Mouse (Mus musculus) intestine, embryonic 14.5 days (tissue): ENCODE data around the gene Barhl2. TPM values are rescaled to one million over a fixed set of nuclear protein-coding genes. Genes with fewer than 3 reads are reported as not detected.

Source experiments
- ATAC-seq: fragments of 200-750 bp; cut with Nextera tagmentation; replicated peaks from 2 replicates; pipeline ENCODE4 v1.8.0; 2017; ENCODE audit warnings: low read depth, moderate number of reproducible peaks, moderate TSS enrichment, moderate library complexity; ENCODE audit not compliant: low FRiP score, low TSS enrichment
- DNase-seq: peaks from one replicate; pipeline ENCODE4 v3.0.0-alpha.2; 2018; ENCODE audit warnings: low spot score
- H3K27ac ChIP-seq: fragments of 300-500 bp; sonication (generic); 2 replicates; pipeline ENCODE4 v1.5.1; 2014; ENCODE audit warnings: low read depth, mild to moderate bottlenecking, control low read depth
- H3K27me3 ChIP-seq: fragments of 300-500 bp; sonication (generic); replicated peaks from 2 replicates; pipeline ENCODE4 v1.6.1; 2014; ENCODE audit warnings: low read length, control low read depth; ENCODE audit not compliant: control insufficient read depth, insufficient read depth
- H3K36me3 ChIP-seq: fragments of 300-500 bp; sonication (generic); 2 replicates; pipeline ENCODE4 v1.6.1; 2014; ENCODE audit warnings: low read length, control low read depth; ENCODE audit not compliant: control insufficient read depth, insufficient read depth
- H3K4me1 ChIP-seq: fragments of 300-500 bp; sonication (generic); replicated peaks from 2 replicates; pipeline ENCODE4 v1.6.1; 2014; ENCODE audit warnings: low read length, control low read depth, mixed read lengths; ENCODE audit not compliant: control insufficient read depth, insufficient read depth
- H3K4me2 ChIP-seq: fragments of 300-500 bp; sonication (generic); 2 replicates; pipeline ENCODE4 v1.6.1; 2014; ENCODE audit warnings: low read length
- H3K4me3 ChIP-seq: fragments of 300-500 bp; sonication (generic); 2 replicates; pipeline ENCODE4 v1.5.1; 2014; ENCODE audit warnings: low read depth, low read length, control low read depth, mixed read lengths
- H3K9ac ChIP-seq: fragments of 300-500 bp; sonication (generic); 2 replicates; pipeline ENCODE4 v1.6.1; 2014; ENCODE audit warnings: mild to moderate bottlenecking, low read length
- H3K9me3 ChIP-seq: fragments of 300-500 bp; sonication (generic); 2 replicates; pipeline ENCODE4 v1.6.1; 2016; ENCODE audit warnings: low read length, control low read depth; ENCODE audit not compliant: control insufficient read depth
- WGBS: fragments of 180-500 bp; shearing (Covaris S2); extraction: QIAGEN DNeasy Blood & Tissue Kit; methylation state at CpG from one replicate; pipeline ENCODE4 v1.1.7; 2014; 5-methylcytosine and 5-hydroxymethylcytosine counted together
- polyA plus RNA-seq: library from polyadenylated mRNA; unstranded; fragments of >200 nt; fragmentation: Nextera tagmentation; extraction: Ambion mirVana; gene quantifications from 2 replicates; pipeline ENCODE4 v1.2.1, GENCODE M21; 2014

Barhl2 gene
- polyA plus RNA-seq, 1 experiment from 2014 or later, result not detected

DNA sequence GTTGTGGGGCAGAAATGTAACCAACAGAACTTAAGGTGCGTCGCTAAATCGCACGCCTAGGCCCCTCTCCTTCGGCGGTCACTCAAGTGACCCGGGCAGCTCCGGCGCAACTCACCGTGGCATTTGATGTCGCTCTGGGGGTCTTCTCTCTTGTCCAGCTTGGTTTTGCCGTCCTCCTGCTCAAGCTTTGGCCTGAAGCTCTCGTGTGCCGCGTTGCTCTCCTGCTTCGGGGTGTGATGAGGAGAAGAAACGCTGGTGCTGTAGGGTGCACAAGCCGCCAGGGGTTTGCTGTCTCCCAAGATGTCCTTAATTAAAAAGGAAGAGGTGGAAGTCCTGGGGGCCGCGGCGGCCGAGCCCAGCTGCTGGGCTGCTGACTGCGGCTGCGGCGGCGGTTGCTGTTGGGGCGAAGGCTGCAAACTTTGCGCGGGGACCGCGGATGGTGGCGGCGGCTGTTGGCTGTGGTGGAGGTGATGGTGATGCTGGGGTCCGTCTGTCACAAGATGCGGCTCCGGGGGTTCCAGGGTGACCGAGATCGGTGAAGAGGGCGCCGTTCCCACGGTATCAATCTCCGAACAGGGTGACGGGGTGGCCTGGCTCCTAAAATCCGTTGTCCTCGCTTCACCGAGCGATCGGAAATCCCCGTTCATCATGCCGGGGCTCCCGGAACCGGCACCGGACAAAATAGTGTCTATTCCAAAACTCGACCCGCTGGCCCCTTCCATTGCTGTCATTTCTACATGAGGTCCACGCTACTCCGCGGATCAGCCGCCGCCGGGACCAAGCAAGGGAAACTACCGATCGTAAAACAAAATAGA lies 648 bp downstream of the Barhl2 start:
- WGBS, result under 1% methylated on average over 63 of the region's 63 CpGs
- 0 out of 2 replicates have a peak, but pooled peaks cover 4% of the 10 kb centered on the region for H3K4me1 ChIP-seq
- H3K9ac ChIP-seq, result no peak overlapping the region
- H3K4me2 ChIP-seq, result peak overlapping the region; percentile 70; the same call in 1 of the 2 replicates
- no peak for ATAC-seq
- DNase-seq, result peak; percentile 84
- H3K27ac ChIP-seq, result no peak overlapping the region
- H3K27me3 ChIP-seq, result peaks cover 98% of the 10 kb centered on the region
- H3K4me3 ChIP-seq, result peak overlapping the region; percentile 44; the same call in 1 of the 2 replicates
- H3K36me3 ChIP-seq, result no peaks in the 10 kb centered on the region
- no peaks in the 10 kb centered on the region for H3K9me3 ChIP-seq

GRCm38 (mm10) chr5:106455984-106456383 lies 2.0 kb downstream of the Barhl2 start:
- 0 out of 2 replicates have a peak, but pooled peaks cover 4% of the 10 kb centered on the region for H3K4me1 ChIP-seq
- no peaks in the 10 kb centered on the region for H3K9me3 ChIP-seq
- 3% methylated on average over 7 of the region's 7 CpGs for WGBS
- ATAC-seq, result no peak
- H3K36me3 ChIP-seq, result no peaks in the 10 kb centered on the region
- H3K4me2 ChIP-seq, result no peak overlapping the region
- no peak overlapping the region for H3K9ac ChIP-seq
- H3K27ac ChIP-seq, result no peak overlapping the region
- no peak overlapping the region for H3K4me3 ChIP-seq
- peaks cover 97% of the 10 kb centered on the region for H3K27me3 ChIP-seq
- DNase-seq, result peak; percentile 54

DNA sequence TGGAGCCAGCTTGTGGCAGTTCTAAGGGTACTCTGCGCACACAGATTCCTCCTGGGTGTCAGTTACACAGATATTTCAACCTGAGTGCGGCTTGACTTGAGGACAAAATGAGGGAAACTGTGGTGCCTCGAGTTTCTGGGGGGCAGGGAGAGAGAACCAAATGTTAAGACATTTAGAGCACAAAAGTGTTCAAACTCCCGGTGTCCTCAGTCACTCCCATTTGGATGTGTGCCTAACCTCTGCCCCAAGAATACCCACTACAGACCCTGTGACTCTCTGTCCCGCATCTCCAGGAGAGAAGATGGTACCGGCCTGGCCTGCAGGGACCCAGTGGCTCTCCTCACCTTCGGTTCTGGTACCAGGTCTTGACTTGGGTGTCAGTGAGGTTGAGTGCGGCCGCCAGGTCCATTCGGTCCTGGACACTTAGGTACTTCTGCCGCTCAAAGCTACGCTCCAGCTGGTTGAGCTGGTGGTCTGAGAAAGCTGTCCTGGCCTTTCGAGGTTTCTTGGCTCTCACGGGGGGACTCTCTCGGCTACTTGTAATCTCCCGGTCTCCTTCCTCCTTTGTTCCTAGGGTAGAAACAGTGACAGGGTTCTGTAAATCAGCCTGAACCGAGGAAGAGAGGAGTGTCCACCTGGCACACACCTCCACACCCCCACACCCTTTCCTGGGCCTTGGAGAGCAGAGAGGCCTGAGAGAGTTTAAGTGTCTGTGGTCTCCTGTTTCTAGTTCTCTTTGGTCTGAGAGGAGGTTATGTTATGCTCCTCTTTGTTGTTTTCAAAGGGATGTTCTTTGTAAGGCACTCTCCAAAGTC lies 2.7 kb downstream of the Barhl2 start:
- Histone ChIP-seq H3K4me2 (no peak overlapping the region), H3K4me3 (no peak overlapping the region), H3K9me3 (no peaks in the 10 kb centered on the region), H3K27ac (no peak overlapping the region), H3K36me3 (no peaks in the 10 kb centered on the region), H3K4me1 (0 out of 2 replicates have a peak, but pooled peaks cover 4% of the 10 kb centered on the region), H3K27me3 (peaks cover 97% of the 10 kb centered on the region), H3K9ac (no peak overlapping the region)
- 3% methylated on average over 17 of the region's 17 CpGs for WGBS
- ATAC-seq (no peak), DNase-seq (no peak)

DNA sequence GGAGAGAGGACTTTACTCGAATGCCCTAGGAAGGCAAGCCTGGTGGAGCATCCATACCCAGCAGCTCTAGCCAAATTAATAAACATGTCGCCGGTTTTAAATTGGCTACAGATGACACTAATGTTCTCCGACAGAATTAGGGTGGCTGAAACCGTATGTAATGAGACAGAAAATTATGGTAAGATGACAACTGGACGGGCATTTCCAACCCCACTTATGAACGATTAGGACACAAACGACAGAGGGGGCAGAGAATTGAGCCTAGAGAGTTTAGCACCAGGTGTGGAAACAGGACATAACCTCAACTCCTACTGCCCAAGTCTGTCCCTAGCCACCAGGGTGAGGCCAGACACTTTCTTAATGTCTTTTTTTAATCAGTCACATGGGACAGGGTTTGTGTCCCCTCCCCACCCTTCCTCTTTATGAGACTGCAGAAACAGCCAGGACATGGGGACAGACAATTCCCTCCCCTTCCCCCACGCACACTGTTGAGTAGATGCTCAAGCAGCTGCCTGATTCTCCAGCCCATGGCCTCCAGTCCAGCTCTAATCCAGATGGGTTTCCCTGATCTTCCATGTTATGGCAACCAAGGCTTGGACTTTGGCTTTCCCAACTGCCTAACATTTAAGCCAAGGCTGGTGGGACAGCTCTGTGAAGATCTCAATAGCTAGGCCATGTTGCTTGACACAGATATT lies 3.4 kb downstream of the Barhl2 start:
- Histone ChIP-seq H3K9ac (no peak overlapping the region), H3K4me3 (no peak overlapping the region), H3K9me3 (no peaks in the 10 kb centered on the region), H3K27ac (no peak overlapping the region), H3K36me3 (no peaks in the 10 kb centered on the region), H3K4me2 (no peak overlapping the region), H3K27me3 (peaks cover 97% of the 10 kb centered on the region), H3K4me1 (0 out of 2 replicates have a peak, but pooled peaks cover 4% of the 10 kb centered on the region)
- no peak for ATAC-seq
- 2% methylated on average over 9 of the region's 9 CpGs for WGBS
- no peak for DNase-seq

DNA sequence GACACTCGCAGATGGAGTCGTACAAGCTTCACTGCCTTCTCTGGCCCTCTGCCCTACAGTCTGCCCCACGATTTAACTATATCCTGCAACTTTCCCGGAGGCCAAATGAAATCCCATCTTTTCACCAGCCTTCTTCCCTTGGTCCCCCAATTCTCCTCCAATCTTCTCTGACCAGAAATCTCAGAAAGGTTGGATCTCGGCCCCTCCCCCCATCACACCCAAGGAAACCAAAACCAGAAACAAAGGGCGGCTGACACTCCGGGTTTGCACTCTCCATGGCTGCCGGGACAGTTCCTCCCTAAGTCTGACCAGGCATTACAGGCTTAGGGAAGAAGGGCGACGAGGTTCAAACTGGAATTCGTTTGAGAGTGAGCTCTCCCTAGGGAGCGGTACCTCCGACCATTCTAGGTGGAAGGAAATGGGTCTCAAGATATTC lies 4.1 kb downstream of the Barhl2 start:
- no peaks in the 10 kb centered on the region for H3K36me3 ChIP-seq
- H3K4me1 ChIP-seq, result 0 out of 2 replicates have a peak, but pooled peaks cover 4% of the 10 kb centered on the region
- DNase-seq (no peak), ATAC-seq (no peak)
- H3K27me3 ChIP-seq, result peaks cover 97% of the 10 kb centered on the region
- no peak overlapping the region for H3K4me3 ChIP-seq
- H3K9me3 ChIP-seq, result no peaks in the 10 kb centered on the region
- no peak overlapping the region for H3K9ac ChIP-seq
- no peak overlapping the region for H3K4me2 ChIP-seq
- no peak overlapping the region for H3K27ac ChIP-seq
- WGBS, result under 1% methylated on average over 13 of the region's 13 CpGs

- H3K27me3 ChIP-seq, result peaks cover 97% of the 10 kb centered on the region
- under 1% methylated on average over 44 of the region's 45 CpGs for WGBS
- no peak overlapping the region for H3K27ac ChIP-seq
- no peak for DNase-seq
- H3K4me1 ChIP-seq, result no peaks in the 10 kb centered on the region
- no peak overlapping the region for H3K9ac ChIP-seq
- no peaks in the 10 kb centered on the region for H3K9me3 ChIP-seq
- 0 out of 2 replicates have a peak, but pooled peaks have one; percentile 63 for ATAC-seq
- H3K4me2 ChIP-seq, result no peak overlapping the region
- H3K36me3 ChIP-seq, result no peaks in the 10 kb centered on the region
- no peak overlapping the region for H3K4me3 ChIP-seq
Measured at GRCm38 (mm10) chr5:106453181-106453885, 4.6 kb downstream of the Barhl2 start.

DNA sequence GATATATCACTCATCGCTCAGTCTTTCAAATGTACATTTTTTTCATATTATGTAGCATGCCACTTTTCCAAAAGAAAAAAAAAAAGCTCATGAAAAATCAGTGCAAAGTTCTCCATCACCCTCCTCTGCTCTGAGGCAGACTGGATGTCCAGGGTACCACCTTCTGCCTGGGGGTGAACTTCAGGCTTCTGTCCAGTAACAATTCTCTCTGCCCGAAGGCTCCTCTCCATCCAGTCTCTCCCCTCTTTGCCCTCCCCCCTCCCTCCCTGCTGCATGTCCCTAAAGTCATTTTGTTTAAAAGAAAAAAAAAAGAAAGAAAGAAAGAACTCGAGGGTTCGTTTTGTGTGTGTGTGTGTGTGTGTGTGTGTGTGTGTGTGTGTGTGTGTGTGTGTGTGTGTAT lies 5.3 kb downstream of the Barhl2 start:
- ATAC-seq (no peak), DNase-seq (no peak)
- Histone ChIP-seq H3K4me1 (no peaks in the 10 kb centered on the region), H3K27me3 (peaks cover 97% of the 10 kb centered on the region), H3K36me3 (no peaks in the 10 kb centered on the region), H3K27ac (no peak overlapping the region), H3K9me3 (no peaks in the 10 kb centered on the region), H3K4me2 (no peak overlapping the region), H3K9ac (no peak overlapping the region), H3K4me3 (no peak overlapping the region)
- 11% methylated on average over 4 of the region's 4 CpGs for WGBS
